Mouse (Mus musculus): ENCODE measurements at regions not wholly inside any gene's neighbourhood (a gene's known extent, or its start where the extent isn't known, plus 50 kb on each side); places are given as distances from the start of the nearest gene placed in this dataset.
"Not testable (repeated sequence)": the region's sequence is repeated elsewhere in the genome, so short reads cannot be mapped to it uniquely, and the experiment has no call there.

DNA sequence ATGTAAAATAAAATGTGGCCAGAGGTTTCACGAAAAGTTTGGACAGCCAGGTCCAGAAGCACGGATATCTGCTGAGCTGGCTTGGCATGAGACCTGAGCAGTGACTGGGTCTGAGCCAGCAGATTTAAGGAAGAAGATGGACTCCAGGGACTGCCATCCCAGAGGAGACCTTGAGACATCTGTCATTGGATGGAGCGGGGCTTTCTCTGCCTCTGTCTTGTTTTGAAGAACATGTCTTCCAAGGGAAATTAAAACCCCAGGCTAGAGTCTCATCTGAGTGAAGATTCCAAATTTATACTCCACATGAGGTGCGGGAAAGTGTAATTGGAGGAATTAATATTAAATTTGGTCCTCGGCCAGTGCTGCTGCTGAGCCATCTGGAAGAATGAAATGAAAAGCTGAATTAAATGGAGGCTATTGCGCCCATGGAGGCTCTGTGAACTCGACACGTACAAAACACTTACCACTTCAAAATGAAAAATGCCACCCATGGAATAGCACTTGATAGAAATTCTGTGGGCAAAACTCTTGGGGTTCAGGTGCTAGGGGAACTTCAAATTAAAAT lies 129.8 kb upstream of the Adcy2 start:
- WGBS = 95% methylated on average over 8 of the region's 8 CpGs
- Histone ChIP-seq H3K27me3 (ENCODE audit: control insufficient read depth, insufficient read depth, low read length) (no peaks in the 10 kb centered on the region), H3K4me1 (replicated peaks; ENCODE audit: control insufficient read depth, insufficient read depth, low read length) (no peaks in the 10 kb centered on the region), H3K9ac (ENCODE audit: low read depth, low read length) (no peak overlapping the region), H3K4me2 (replicated peaks; ENCODE audit: low read depth, low read length) (no peak overlapping the region), H3K36me3 (ENCODE audit: control insufficient read depth, insufficient read depth, low read length) (no peaks in the 10 kb centered on the region), H3K4me3 (ENCODE audit: low read depth, low read length) (no peak overlapping the region), H3K9me3 (ENCODE audit: control insufficient read depth, low read length) (no peaks in the 10 kb centered on the region), H3K27ac (ENCODE audit: low read depth, low read length) (no peak overlapping the region)
- ATAC-seq (ENCODE audit: low FRiP score) (no peak), DNase-seq (ENCODE audit: low spot score) (no peak)

DNA sequence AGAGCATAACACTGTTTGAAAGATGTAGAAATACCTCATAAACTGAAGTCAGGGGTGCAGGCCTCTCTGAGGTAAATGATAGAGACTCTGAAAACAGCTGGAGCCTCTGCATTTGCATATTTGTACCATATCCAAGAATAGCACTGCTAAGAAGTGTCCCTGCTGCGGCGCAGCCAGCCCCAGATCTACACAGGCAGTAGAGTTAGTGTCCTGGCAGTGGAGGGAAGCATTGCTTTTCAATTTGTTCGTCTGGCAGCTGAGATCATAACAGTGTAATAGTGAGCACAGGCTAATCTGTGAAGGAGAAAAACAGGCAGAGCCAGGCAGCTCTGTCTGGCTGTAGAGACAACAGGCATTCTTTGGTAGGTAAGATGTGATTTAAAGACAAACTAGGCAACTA lies 128.2 kb upstream of the Adcy2 start:
- no peak for DNase-seq (ENCODE audit: low spot score)
- 87% methylated on average over 3 of the region's 3 CpGs for WGBS
- no peak for ATAC-seq (ENCODE audit: low FRiP score)

DNA sequence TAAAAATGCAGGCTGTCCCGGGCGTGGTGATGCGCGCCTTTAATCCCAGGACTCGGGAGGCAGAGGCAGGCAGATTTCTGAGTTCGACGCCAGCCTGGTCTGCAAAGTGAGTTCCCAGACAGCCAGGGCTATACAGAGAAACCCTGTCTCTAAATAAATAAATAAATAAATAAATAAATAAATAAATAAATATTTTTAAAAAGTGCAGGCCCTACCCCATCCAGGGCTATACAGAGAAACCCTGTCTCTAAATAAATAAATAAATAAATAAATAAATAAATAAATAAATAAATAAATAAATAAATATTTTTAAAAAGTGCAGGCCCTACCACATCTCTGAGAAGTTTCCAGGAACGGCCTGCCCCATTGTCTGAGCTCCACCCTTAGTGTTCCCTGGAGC lies 119.4 kb upstream of the Adcy2 start:
- not testable (repeated sequence) for H3K27me3 ChIP-seq (ENCODE audit: control insufficient read depth, insufficient read depth, low read length); H3K9ac ChIP-seq (ENCODE audit: low read depth, low read length); H3K4me1 ChIP-seq (replicated peaks; ENCODE audit: control insufficient read depth, insufficient read depth, low read length); H3K27ac ChIP-seq (ENCODE audit: low read depth, low read length); H3K36me3 ChIP-seq (ENCODE audit: control insufficient read depth, insufficient read depth, low read length); H3K9me3 ChIP-seq (ENCODE audit: control insufficient read depth, low read length); DNase-seq (ENCODE audit: low spot score); H3K4me3 ChIP-seq (ENCODE audit: low read depth, low read length); H3K4me2 ChIP-seq (replicated peaks; ENCODE audit: low read depth, low read length)
- ATAC-seq (ENCODE audit: low FRiP score) = 0 out of 2 replicates have a peak, but pooled peaks have one; percentile 22
- 93% methylated on average over 8 of the region's 8 CpGs for WGBS

More for the DNA sequence above, 128.2 kb upstream of the Adcy2 start:
- H3K4me3 ChIP-seq (ENCODE audit: low read depth, low read length) = no peak overlapping the region
- H3K9ac ChIP-seq (ENCODE audit: low read depth, low read length) = no peak overlapping the region
- H3K36me3 ChIP-seq (ENCODE audit: control insufficient read depth, insufficient read depth, low read length) = no peaks in the 10 kb centered on the region
- no peak overlapping the region for H3K4me2 ChIP-seq (replicated peaks; ENCODE audit: low read depth, low read length)
- no peaks in the 10 kb centered on the region for H3K27me3 ChIP-seq (ENCODE audit: control insufficient read depth, insufficient read depth, low read length)
- H3K27ac ChIP-seq (ENCODE audit: low read depth, low read length) = no peak overlapping the region
- no peaks in the 10 kb centered on the region for H3K9me3 ChIP-seq (ENCODE audit: control insufficient read depth, low read length)
- H3K4me1 ChIP-seq (replicated peaks; ENCODE audit: control insufficient read depth, insufficient read depth, low read length) = no peaks in the 10 kb centered on the region

DNA sequence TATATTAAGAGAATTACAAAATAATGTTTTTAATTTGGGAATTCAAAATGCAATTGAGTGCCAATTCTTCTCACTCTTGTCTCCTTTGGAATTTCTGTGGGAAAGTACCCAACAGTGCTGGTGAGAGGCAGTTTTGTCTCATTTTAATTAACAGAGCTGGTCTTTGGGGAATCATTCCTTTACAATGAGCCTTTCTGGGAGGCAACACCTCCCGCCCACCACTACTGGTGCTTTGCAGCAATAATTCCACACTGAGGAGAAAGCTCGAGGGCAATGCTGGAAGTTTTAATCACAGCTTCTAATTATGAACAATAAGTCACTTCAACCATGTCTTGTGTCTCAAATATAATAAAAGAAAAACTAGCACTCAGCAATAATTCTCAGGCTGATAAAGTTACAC lies 109.8 kb upstream of the Adcy2 start:
- H3K9me3 ChIP-seq (ENCODE audit: control insufficient read depth, low read length) = no peaks in the 10 kb centered on the region
- no peak overlapping the region for H3K27ac ChIP-seq (ENCODE audit: low read depth, low read length)
- no peaks in the 10 kb centered on the region for H3K4me1 ChIP-seq (replicated peaks; ENCODE audit: control insufficient read depth, insufficient read depth, low read length)
- no peak overlapping the region for H3K9ac ChIP-seq (ENCODE audit: low read depth, low read length)
- no peaks in the 10 kb centered on the region for H3K27me3 ChIP-seq (ENCODE audit: control insufficient read depth, insufficient read depth, low read length)
- H3K4me3 ChIP-seq (ENCODE audit: low read depth, low read length) = no peak overlapping the region
- H3K4me2 ChIP-seq (replicated peaks; ENCODE audit: low read depth, low read length) = no peak overlapping the region
- 74% methylated on average over 2 of the region's 2 CpGs for WGBS
- no peaks in the 10 kb centered on the region for H3K36me3 ChIP-seq (ENCODE audit: control insufficient read depth, insufficient read depth, low read length)
- ATAC-seq (ENCODE audit: low FRiP score) = no peak
- DNase-seq (ENCODE audit: low spot score) = no peak

DNA sequence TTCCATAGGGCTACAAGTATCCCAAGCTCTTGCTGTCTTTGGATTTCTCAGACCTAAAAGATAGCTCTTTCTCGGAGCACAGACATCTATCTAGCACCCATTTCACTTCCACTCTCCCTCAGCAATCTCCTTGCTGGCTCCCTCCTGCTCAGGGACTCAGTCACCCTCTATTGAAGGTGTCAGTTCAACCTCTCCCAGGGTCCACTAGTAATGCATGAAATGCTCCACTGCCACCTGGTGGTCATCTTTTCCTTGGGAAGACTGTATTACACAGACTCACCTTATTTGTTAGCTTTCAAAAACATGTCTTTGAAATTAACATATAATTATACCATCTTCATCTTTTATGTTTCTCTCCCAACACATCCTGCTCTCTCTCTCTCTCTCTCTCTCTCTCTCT lies 87.3 kb upstream of the Adcy2 start:
- peak; percentile 68 for ATAC-seq (ENCODE audit: low FRiP score)
- no peaks in the 10 kb centered on the region for H3K36me3 ChIP-seq (ENCODE audit: control insufficient read depth, insufficient read depth, low read length)
- H3K4me2 ChIP-seq (replicated peaks; ENCODE audit: low read depth, low read length) = no peak overlapping the region
- H3K4me3 ChIP-seq (ENCODE audit: low read depth, low read length) = no peak overlapping the region
- H3K27me3 ChIP-seq (ENCODE audit: control insufficient read depth, insufficient read depth, low read length) = no peaks in the 10 kb centered on the region
- peak; percentile 70 for DNase-seq (ENCODE audit: low spot score)
- H3K9me3 ChIP-seq (ENCODE audit: control insufficient read depth, low read length) = no peaks in the 10 kb centered on the region
- no peak overlapping the region for H3K27ac ChIP-seq (ENCODE audit: low read depth, low read length)
- WGBS = 42% methylated on average over 1 of the region's 1 CpGs
- no peak overlapping the region for H3K9ac ChIP-seq (ENCODE audit: low read depth, low read length)
- H3K4me1 ChIP-seq (replicated peaks; ENCODE audit: control insufficient read depth, insufficient read depth, low read length) = no peaks in the 10 kb centered on the region

DNA sequence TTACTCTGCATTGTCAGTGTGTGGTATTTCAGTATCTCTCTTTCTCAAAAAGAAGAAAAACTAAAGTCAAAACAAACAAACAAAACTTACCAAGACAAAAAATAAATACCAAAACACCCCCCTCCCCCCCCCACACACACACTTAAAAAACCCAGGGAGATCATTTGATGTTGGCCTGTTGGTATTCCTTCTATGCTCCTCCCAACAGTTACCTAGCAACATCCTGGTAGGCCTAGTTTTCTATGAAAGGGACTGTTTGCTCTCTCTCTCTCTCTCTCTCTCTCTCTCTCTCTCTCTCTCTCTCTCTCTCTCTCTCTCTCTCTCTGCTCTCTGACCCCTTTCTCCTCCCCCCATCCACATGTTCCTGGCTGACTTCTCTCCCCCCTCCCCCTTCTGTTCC lies 71.0 kb upstream of the Adcy2 start:
- DNase-seq (ENCODE audit: low spot score) (no peak), ATAC-seq (ENCODE audit: low FRiP score) (no peak)
- no peak overlapping the region for H3K27ac ChIP-seq (ENCODE audit: low read depth, low read length)
- H3K4me1 ChIP-seq (replicated peaks; ENCODE audit: control insufficient read depth, insufficient read depth, low read length) = no peaks in the 10 kb centered on the region
- H3K9ac ChIP-seq (ENCODE audit: low read depth, low read length) = no peak overlapping the region
- no peaks in the 10 kb centered on the region for H3K9me3 ChIP-seq (ENCODE audit: control insufficient read depth, low read length)
- no peak overlapping the region for H3K4me3 ChIP-seq (ENCODE audit: low read depth, low read length)
- no peak overlapping the region for H3K4me2 ChIP-seq (replicated peaks; ENCODE audit: low read depth, low read length)
- no peaks in the 10 kb centered on the region for H3K27me3 ChIP-seq (ENCODE audit: control insufficient read depth, insufficient read depth, low read length)
- H3K36me3 ChIP-seq (ENCODE audit: control insufficient read depth, insufficient read depth, low read length) = no peaks in the 10 kb centered on the region

DNA sequence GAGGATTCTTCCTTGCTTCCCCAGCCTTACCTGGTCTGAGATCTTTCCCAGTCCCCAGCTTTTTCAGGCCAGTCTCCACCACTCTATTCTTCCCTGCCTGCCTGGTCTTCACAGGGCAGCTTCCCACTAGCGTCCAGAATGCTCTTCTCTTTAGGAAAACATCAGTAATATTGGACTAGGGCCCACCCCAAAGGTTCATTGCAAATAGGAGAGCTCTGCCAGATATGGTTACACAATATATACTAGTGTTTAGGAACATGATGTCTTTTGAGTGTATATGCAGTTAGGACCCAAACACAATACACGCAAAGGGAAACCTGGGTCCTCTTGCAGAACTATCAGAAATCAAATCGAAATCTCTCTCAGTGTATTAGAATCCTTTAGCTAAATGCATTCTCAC lies 70.5 kb upstream of the Adcy2 start:
- no peak for ATAC-seq (ENCODE audit: low FRiP score)
- no peak for DNase-seq (ENCODE audit: low spot score)
- Histone ChIP-seq H3K9me3 (ENCODE audit: control insufficient read depth, low read length) (no peaks in the 10 kb centered on the region), H3K4me1 (replicated peaks; ENCODE audit: control insufficient read depth, insufficient read depth, low read length) (no peaks in the 10 kb centered on the region), H3K4me2 (replicated peaks; ENCODE audit: low read depth, low read length) (no peak overlapping the region), H3K36me3 (ENCODE audit: control insufficient read depth, insufficient read depth, low read length) (no peaks in the 10 kb centered on the region), H3K4me3 (ENCODE audit: low read depth, low read length) (no peak overlapping the region), H3K27me3 (ENCODE audit: control insufficient read depth, insufficient read depth, low read length) (no peaks in the 10 kb centered on the region), H3K9ac (ENCODE audit: low read depth, low read length) (no peak overlapping the region), H3K27ac (ENCODE audit: low read depth, low read length) (no peak overlapping the region)
- WGBS = 91% methylated on average over 3 of the region's 3 CpGs

DNA sequence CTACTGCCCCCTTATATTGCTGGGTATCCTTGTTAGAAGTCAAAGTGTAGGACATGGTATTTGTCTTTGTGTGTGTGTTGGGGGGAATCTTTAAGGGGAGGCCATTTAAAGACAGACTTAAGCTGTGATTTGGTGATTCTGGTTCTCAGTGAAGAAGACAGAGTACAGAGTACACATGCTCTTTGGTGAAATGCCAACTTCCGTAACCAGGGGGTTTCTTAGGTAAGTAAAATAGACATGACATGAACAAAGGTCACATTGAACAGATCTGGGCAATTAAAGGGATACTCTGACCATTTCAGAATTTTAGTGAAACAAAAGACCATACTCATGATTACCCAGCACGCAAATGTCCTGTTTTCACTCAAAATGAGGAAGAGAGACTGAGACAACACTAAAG lies 67.3 kb upstream of the Adcy2 start:
- ATAC-seq (ENCODE audit: low FRiP score) (no peak), DNase-seq (ENCODE audit: low spot score) (no peak)
- H3K9me3 ChIP-seq (ENCODE audit: control insufficient read depth, low read length) = no peaks in the 10 kb centered on the region
- H3K36me3 ChIP-seq (ENCODE audit: control insufficient read depth, insufficient read depth, low read length) = no peaks in the 10 kb centered on the region
- no peak overlapping the region for H3K4me2 ChIP-seq (replicated peaks; ENCODE audit: low read depth, low read length)
- no peak overlapping the region for H3K9ac ChIP-seq (ENCODE audit: low read depth, low read length)
- 89% methylated on average over 2 of the region's 2 CpGs for WGBS
- no peak overlapping the region for H3K4me3 ChIP-seq (ENCODE audit: low read depth, low read length)
- no peak overlapping the region for H3K27ac ChIP-seq (ENCODE audit: low read depth, low read length)
- no peaks in the 10 kb centered on the region for H3K4me1 ChIP-seq (replicated peaks; ENCODE audit: control insufficient read depth, insufficient read depth, low read length)
- no peaks in the 10 kb centered on the region for H3K27me3 ChIP-seq (ENCODE audit: control insufficient read depth, insufficient read depth, low read length)

DNA sequence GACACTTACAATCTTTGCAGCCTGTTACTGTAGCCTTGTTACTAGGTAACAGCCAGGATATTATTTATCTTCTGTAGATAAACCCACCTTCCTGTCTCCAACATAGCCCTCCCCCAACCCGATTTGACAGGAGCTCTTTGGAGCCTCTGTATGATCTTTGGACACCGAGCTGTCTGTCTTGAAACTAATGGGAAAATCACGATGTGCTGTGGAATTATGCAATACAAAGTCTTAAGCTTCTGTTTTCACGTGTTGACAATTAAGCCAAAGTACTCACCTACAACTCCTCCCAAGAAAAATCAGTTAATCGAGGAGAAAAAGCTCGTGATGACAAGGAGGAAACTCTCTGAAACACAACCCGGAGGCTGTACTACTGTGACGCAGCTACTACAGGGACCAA lies 65.9 kb upstream of the Adcy2 start:
- Histone ChIP-seq H3K27ac (ENCODE audit: low read depth, low read length) (no peak overlapping the region), H3K4me2 (replicated peaks; ENCODE audit: low read depth, low read length) (no peak overlapping the region), H3K27me3 (ENCODE audit: control insufficient read depth, insufficient read depth, low read length) (no peaks in the 10 kb centered on the region), H3K9me3 (ENCODE audit: control insufficient read depth, low read length) (no peaks in the 10 kb centered on the region), H3K4me1 (replicated peaks; ENCODE audit: control insufficient read depth, insufficient read depth, low read length) (no peaks in the 10 kb centered on the region), H3K4me3 (ENCODE audit: low read depth, low read length) (no peak overlapping the region), H3K9ac (ENCODE audit: low read depth, low read length) (no peak overlapping the region), H3K36me3 (ENCODE audit: control insufficient read depth, insufficient read depth, low read length) (no peaks in the 10 kb centered on the region)
- DNase-seq (ENCODE audit: low spot score) = no peak
- 90% methylated on average over 8 of the region's 8 CpGs for WGBS
- ATAC-seq (ENCODE audit: low FRiP score) = no peak
